Mouse (Mus musculus) heart, adult 18-20 months (tissue): Measurements from ENCODE around the gene Tent5a. TPM values are rescaled to one million over a fixed set of nuclear protein-coding genes. Genes with fewer than 3 reads are reported as not detected.

Experiments
- DNase-seq, 2 experiments: peaks; one replicate each; pipeline ENCODE4 v3.0.0; 2021 to 2022; ENCODE audit warnings: mixed read lengths in 1 of 2
- total RNA-seq, 2 experiments: library from RNA; stranded (reverse); gene quantifications; 2 replicates each; pipeline ENCODE4 v1.2.3; 2021

Gene Tent5a
- total RNA-seq, 2 experiments from 2014 or later = 9.8 to 10.6 TPM

GRCm38 (mm10) chr9:85316122-85316521 is 11.0 kb downstream of the Tent5a start:
- no peak for DNase-seq

GRCm38 (mm10) chr9:85312473-85312872 is 14.7 kb downstream of the Tent5a start, which contains the start of gene Gm11114:
Gene Gm11114, plus strand, starts transcription at chr9:85312773.
- no peak for DNase-seq

GRCm38 (mm10) chr9:85303378-85303777 is 23.8 kb downstream of the Tent5a start:
- DNase-seq = no peak

GRCm38 (mm10) chr9:85302849-85303248 is 24.3 kb downstream of the Tent5a start:
- DNase-seq = no peak

- no peak for DNase-seq
Measured at GRCm38 (mm10) chr9:85274114-85274513, 53.0 kb downstream of the Tent5a start.

Other genes starting within 250 kb of the Tent5a start
- gene Gm11114, start 14.6 kb downstream of the Tent5a start, total RNA-seq = not detected